Mouse (Mus musculus) hindbrain, embryonic 15.5 days (tissue): Measurements from ENCODE around the gene Cdk13. TPM values are rescaled to one million over a fixed set of nuclear protein-coding genes. Genes with fewer than 3 reads are reported as not detected.
A peak's percentile ranks its signal among the peaks of the same experiment; 100 is the strongest.

Source experiments
- ATAC-seq: fragments of 200-750 bp; cut with Nextera tagmentation; 2 replicates; pipeline ENCODE4 v1.8.0; 2017; ENCODE audit warnings: low read depth, moderate number of reproducible peaks, moderate TSS enrichment; ENCODE audit not compliant: low FRiP score
- H3K27ac ChIP-seq: fragments of 300-500 bp; sonication (generic); replicated peaks from 2 replicates; pipeline ENCODE4 v1.5.1; 2015; ENCODE audit warnings: mild to moderate bottlenecking, inconsistent platforms
- H3K27me3 ChIP-seq: fragments of 300-500 bp; sonication (generic); 2 replicates; pipeline ENCODE4 v1.6.1; 2015; ENCODE audit warnings: control low read depth, inconsistent platforms
- H3K36me3 ChIP-seq: fragments of 300-500 bp; sonication (generic); 2 replicates; pipeline ENCODE4 v1.6.1; 2015; ENCODE audit warnings: control low read depth, inconsistent platforms
- H3K4me1 ChIP-seq: fragments of 300-500 bp; sonication (generic); replicated peaks from 2 replicates; pipeline ENCODE4 v1.6.1; 2015; ENCODE audit warnings: control low read depth, inconsistent platforms
- H3K4me2 ChIP-seq: fragments of 300-500 bp; sonication (generic); 2 replicates; pipeline ENCODE4 v1.6.1; 2015; ENCODE audit warnings: moderate library complexity, mild to moderate bottlenecking, inconsistent platforms
- H3K4me3 ChIP-seq: fragments of 300-500 bp; sonication (generic); 2 replicates; pipeline ENCODE4 v1.5.1; 2015; ENCODE audit warnings: mild to moderate bottlenecking, inconsistent platforms
- H3K9ac ChIP-seq: fragments of 300-500 bp; sonication (generic); 2 replicates; pipeline ENCODE4 v1.6.1; 2015; ENCODE audit warnings: inconsistent platforms
- H3K9me3 ChIP-seq: fragments of 300-500 bp; sonication (generic); 2 replicates; pipeline ENCODE4 v1.6.1; 2016; ENCODE audit warnings: control low read depth, inconsistent platforms
- WGBS: fragments of 180-500 bp; shearing (Covaris S2); methylation state at CpG from one replicate; pipeline ENCODE4 v1.1.7; 2015; 5-methylcytosine and 5-hydroxymethylcytosine counted together
- polyA plus RNA-seq: library from polyadenylated mRNA; unstranded; fragments of >200 nt; fragmentation: Nextera tagmentation; extraction: Ambion mirVana; gene quantifications from 2 replicates; pipeline ENCODE4 v1.2.1, GENCODE M21; 2015

The Cdk13 gene
- polyA plus RNA-seq, 1 experiment from 2014 or later: 13.8 TPM

DNA sequence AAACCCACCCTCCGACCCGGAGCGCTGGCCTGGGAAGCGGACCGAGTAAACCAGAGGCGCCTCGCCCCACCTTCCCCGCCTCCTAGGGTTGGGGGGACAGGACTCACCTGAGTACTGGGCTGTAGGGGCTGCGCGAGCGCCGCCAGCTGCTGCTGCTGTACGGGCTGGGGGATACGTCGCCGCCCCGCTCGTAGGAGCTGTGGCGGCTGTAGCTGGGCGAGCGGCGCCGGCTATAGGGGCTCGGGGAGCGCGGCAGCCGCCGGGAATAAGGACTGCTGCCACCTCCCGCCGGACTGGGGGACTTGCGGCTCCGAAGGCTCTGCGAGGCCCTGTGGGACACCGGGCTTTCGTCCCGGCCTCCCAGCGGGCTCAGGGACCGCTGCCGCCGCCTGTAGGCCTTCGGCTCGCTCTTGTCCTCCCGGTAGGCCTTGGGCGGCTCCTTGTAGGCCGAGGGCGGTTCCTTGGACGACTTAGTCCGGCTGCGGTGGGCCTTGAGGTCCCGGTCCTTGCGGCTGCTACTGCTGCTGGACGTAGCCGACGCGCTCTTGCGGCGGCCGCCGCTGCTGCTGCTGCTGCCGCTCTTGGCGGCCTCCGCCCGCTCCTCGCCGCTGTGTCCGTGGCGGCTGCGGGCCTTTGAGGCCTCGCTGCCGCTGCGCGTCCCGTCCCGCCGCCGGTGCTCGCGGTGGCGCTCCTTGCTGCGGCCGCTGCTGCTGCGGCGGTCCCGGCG is 1.4 kb downstream of the Cdk13 start:
- peak; percentile 28; the same call in 1 of the 2 replicates for ATAC-seq
- H3K36me3 ChIP-seq: no peaks in the 10 kb centered on the region
- peak overlapping the region; percentile 91 for H3K9ac ChIP-seq
- peak overlapping the region; percentile 99 for H3K4me3 ChIP-seq
- H3K9me3 ChIP-seq: no peaks in the 10 kb centered on the region
- no peaks in the 10 kb centered on the region for H3K27me3 ChIP-seq
- H3K4me2 ChIP-seq: peak overlapping the region; percentile 88
- under 1% methylated on average over 83 of the region's 85 CpGs for WGBS
- H3K27ac ChIP-seq: peak overlapping the region; percentile 97
- H3K4me1 ChIP-seq: peaks cover 28% of the 10 kb centered on the region

DNA sequence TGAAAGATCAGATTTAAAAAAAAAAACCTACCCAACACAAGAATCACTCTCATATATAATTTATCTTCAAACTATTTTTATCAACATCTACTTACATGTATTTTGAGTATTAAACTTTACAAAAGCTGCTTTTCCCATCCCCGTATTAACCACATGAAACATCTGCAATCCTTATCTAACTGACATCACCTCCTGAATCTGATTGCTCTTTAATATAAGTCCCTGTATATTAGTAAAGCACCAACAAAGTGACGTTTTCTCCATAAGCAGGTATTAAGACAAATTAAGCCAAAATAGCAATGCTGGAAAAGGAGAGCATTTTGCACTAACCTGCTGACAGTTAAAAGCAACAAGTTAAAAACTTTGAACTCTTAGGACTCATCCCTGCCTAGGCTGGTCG is 2.0 kb downstream of the Cdk13 start:
- no peak for ATAC-seq
- peak overlapping the region; percentile 99 for H3K4me3 ChIP-seq
- H3K36me3 ChIP-seq: no peaks in the 10 kb centered on the region
- peak overlapping the region; percentile 97 for H3K27ac ChIP-seq
- no peaks in the 10 kb centered on the region for H3K9me3 ChIP-seq
- peaks cover 28% of the 10 kb centered on the region for H3K4me1 ChIP-seq
- WGBS: 3% methylated on average over 3 of the region's 3 CpGs
- peak overlapping the region; percentile 88 for H3K4me2 ChIP-seq
- H3K9ac ChIP-seq: peak overlapping the region; percentile 91
- no peaks in the 10 kb centered on the region for H3K27me3 ChIP-seq

GRCm38 (mm10) chr13:17799735-17800134 is 5.2 kb downstream of the Cdk13 start:
- no peak for ATAC-seq
- H3K4me1 ChIP-seq: peaks cover 29% of the 10 kb centered on the region
- no peak overlapping the region for H3K9ac ChIP-seq
- no peak overlapping the region for H3K4me3 ChIP-seq
- no peak overlapping the region for H3K4me2 ChIP-seq
- H3K27me3 ChIP-seq: no peaks in the 10 kb centered on the region
- H3K9me3 ChIP-seq: no peaks in the 10 kb centered on the region
- no peaks in the 10 kb centered on the region for H3K36me3 ChIP-seq
- 87% methylated on average over 2 of the region's 2 CpGs for WGBS
- H3K27ac ChIP-seq: no peak overlapping the region

GRCm38 (mm10) chr13:17795757-17796456 is 9.0 kb downstream of the Cdk13 start:
- no peaks in the 10 kb centered on the region for H3K27me3 ChIP-seq
- no peak for ATAC-seq
- H3K4me2 ChIP-seq: no peak overlapping the region
- WGBS: 76% methylated on average over 3 of the region's 3 CpGs
- no peak overlapping the region for H3K9ac ChIP-seq
- no peak overlapping the region for H3K4me3 ChIP-seq
- no peak overlapping the region for H3K27ac ChIP-seq
- no peaks in the 10 kb centered on the region for H3K36me3 ChIP-seq
- H3K9me3 ChIP-seq: no peaks in the 10 kb centered on the region
- peaks cover 26% of the 10 kb centered on the region for H3K4me1 ChIP-seq

DNA sequence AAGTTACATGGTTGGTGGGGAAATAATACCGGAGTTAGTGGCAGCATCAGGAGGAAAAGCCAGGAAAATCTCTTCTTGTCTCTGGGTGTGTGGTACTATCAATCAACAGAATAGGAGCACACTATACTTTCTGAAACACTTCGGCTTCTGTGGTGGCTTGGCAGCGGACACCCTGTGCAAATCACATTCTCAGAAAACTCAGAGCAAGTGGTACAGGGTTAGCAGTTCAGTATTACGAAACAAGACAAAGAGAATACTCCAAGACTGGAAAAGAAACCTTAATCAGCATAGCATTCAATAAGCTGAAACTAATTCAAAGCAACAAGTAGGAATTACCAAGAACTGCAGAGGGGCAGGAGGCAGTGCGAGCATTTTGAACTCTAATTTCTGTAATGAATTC is 21.3 kb downstream of the Cdk13 start:
- H3K9ac ChIP-seq: no peak overlapping the region
- no peaks in the 10 kb centered on the region for H3K9me3 ChIP-seq
- WGBS: 91% methylated on average over 5 of the region's 5 CpGs
- H3K27ac ChIP-seq: no peak overlapping the region
- no peaks in the 10 kb centered on the region for H3K27me3 ChIP-seq
- 0 out of 2 replicates have a peak, but pooled peaks cover 5% of the 10 kb centered on the region for H3K4me1 ChIP-seq
- H3K4me2 ChIP-seq: no peak overlapping the region
- no peaks in the 10 kb centered on the region for H3K36me3 ChIP-seq
- H3K4me3 ChIP-seq: no peak overlapping the region
- no peak for ATAC-seq

DNA sequence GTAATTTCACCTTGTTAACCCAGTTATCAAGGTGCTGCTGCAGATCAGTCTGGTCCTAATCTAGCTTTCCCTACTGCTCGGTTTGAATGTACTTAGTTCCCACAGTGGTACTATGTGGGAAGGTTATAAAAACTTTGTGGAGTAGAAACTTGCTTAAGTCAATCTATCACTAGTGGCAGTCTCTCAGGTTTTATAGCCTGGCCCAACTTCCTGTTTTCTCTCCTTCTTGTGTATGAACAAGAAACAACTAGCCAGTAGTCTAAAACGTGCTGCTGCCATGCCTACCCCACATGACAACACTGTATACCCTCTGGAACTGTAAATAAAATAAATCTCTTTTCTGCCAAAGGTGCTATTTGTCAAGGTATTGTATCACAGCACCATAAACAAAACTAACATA is 25.0 kb downstream of the Cdk13 start:
- Histone ChIP-seq H3K4me3 (no peak overlapping the region), H3K27ac (no peak overlapping the region), H3K36me3 (no peaks in the 10 kb centered on the region), H3K27me3 (no peaks in the 10 kb centered on the region), H3K9me3 (no peaks in the 10 kb centered on the region), H3K9ac (no peak overlapping the region), H3K4me1 (0 out of 2 replicates have a peak, but pooled peaks cover 5% of the 10 kb centered on the region), H3K4me2 (no peak overlapping the region)
- 92% methylated on average over 2 of the region's 2 CpGs for WGBS
- no peak for ATAC-seq

- Histone ChIP-seq H3K27ac (no peak overlapping the region), H3K9ac (no peak overlapping the region), H3K4me3 (no peak overlapping the region), H3K4me2 (no peak overlapping the region), H3K27me3 (no peaks in the 10 kb centered on the region), H3K36me3 (0 out of 2 replicates have a peak, but pooled peaks cover 5% of the 10 kb centered on the region), H3K9me3 (no peaks in the 10 kb centered on the region), H3K4me1 (no peaks in the 10 kb centered on the region)
- WGBS: 80% methylated on average over 1 of the region's 1 CpGs
- no peak for ATAC-seq
Observed at GRCm38 (mm10) chr13:17776303-17776702, 28.6 kb downstream of the Cdk13 start.

- no peak for ATAC-seq
- Histone ChIP-seq H3K9ac (no peak overlapping the region), H3K9me3 (no peaks in the 10 kb centered on the region), H3K4me2 (no peak overlapping the region), H3K27ac (no peak overlapping the region), H3K36me3 (0 out of 2 replicates have a peak, but pooled peaks cover 5% of the 10 kb centered on the region), H3K4me1 (no peaks in the 10 kb centered on the region), H3K27me3 (no peaks in the 10 kb centered on the region), H3K4me3 (no peak overlapping the region)
Observed at GRCm38 (mm10) chr13:17775364-17775763, 29.5 kb downstream of the Cdk13 start.

GRCm38 (mm10) chr13:17773112-17773511 is 31.8 kb downstream of the Cdk13 start:
- Histone ChIP-seq H3K36me3 (0 out of 2 replicates have a peak, but pooled peaks cover 5% of the 10 kb centered on the region), H3K27ac (no peak overlapping the region), H3K4me1 (no peaks in the 10 kb centered on the region), H3K9me3 (no peaks in the 10 kb centered on the region), H3K4me2 (no peak overlapping the region), H3K4me3 (no peak overlapping the region), H3K9ac (no peak overlapping the region), H3K27me3 (no peaks in the 10 kb centered on the region)
- no peak for ATAC-seq

DNA sequence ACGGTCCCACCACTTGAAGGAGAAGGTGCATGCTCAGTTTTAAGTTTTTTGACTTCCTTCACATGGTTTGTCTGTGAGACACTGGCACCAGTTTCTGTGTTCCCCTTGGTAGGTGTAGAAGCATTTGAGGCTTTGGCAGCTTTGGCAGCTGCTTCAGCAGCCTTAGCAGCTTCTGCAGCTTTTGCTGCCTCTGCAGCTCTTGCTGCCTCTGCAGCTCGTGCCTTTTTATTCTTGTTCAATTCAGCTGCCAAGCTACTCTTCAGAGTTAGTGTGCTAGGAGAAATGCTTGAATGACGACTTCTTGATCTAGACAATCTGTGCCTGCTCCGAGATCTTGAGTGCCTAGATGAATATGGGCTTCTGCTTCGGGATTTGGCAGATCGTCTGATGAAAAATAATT is 32.3 kb downstream of the Cdk13 start:
- WGBS: 69% methylated on average over 6 of the region's 6 CpGs
- H3K27ac ChIP-seq: peak overlapping the region; percentile 35; the same call in 1 of the 2 replicates

DNA sequence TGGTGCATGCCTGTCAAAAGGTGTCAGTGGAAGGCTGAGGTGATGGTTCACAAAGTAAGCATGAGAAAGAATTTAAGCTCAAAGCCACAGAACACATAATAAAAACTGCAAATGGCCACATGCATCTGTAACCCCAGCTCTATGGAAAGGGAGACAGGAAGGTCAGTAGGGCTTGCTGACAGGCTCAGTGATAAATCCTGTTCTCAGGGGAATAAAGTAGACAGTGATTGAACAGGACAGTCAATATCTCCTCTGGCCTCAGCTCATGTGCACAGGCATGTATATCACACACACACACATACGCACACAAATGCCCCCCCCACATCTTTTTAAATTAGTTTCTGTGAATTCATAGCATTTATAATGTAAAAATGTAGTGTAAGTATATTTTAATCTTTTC is 42.5 kb downstream of the Cdk13 start:
- H3K27me3 ChIP-seq: no peaks in the 10 kb centered on the region
- no peak for ATAC-seq
- no peak overlapping the region for H3K4me3 ChIP-seq
- H3K27ac ChIP-seq: no peak overlapping the region
- H3K4me2 ChIP-seq: no peak overlapping the region
- H3K9ac ChIP-seq: no peak overlapping the region
- 87% methylated on average over 1 of the region's 1 CpGs for WGBS
- H3K4me1 ChIP-seq: no peaks in the 10 kb centered on the region
- H3K9me3 ChIP-seq: no peaks in the 10 kb centered on the region
- H3K36me3 ChIP-seq: peaks cover 6% of the 10 kb centered on the region

More for the DNA sequence above, 32.3 kb downstream of the Cdk13 start:
- 0 out of 2 replicates have a peak, but pooled peaks cover 5% of the 10 kb centered on the region for H3K36me3 ChIP-seq
- H3K9ac ChIP-seq: no peak overlapping the region
- H3K4me1 ChIP-seq: no peaks in the 10 kb centered on the region
- no peaks in the 10 kb centered on the region for H3K27me3 ChIP-seq
- no peaks in the 10 kb centered on the region for H3K9me3 ChIP-seq
- no peak overlapping the region for H3K4me3 ChIP-seq
- ATAC-seq: no peak
- no peak overlapping the region for H3K4me2 ChIP-seq

DNA sequence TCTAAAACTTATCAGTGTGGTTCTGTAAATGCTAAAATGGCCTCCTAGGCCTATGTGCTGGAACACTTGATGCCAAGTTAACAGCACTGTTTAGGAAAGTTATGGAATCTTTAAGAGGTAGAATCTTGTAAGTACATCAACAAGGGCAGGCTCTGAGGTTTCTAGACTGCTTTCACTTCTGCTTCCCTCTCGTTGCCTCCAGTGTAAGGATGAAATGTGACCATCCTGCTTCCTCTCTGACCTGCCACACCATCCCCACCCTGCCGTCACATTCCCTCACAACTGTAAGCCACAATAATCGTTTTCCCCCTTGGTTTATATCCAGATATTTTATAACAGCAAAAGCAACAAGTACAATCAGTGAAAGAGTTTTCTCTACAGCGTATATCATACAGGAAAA is 49.9 kb downstream of the Cdk13 start:
- H3K27me3 ChIP-seq: no peaks in the 10 kb centered on the region
- no peaks in the 10 kb centered on the region for H3K9me3 ChIP-seq
- H3K9ac ChIP-seq: no peak overlapping the region
- H3K27ac ChIP-seq: no peak overlapping the region
- H3K4me1 ChIP-seq: no peaks in the 10 kb centered on the region
- WGBS: 92% methylated on average over 4 of the region's 4 CpGs
- no peak overlapping the region for H3K4me3 ChIP-seq
- no peak overlapping the region for H3K4me2 ChIP-seq
- no peak for ATAC-seq
- no peaks in the 10 kb centered on the region; the same call in 1 of the 2 replicates for H3K36me3 ChIP-seq
